Mouse (Mus musculus): ENCODE data around the gene Nat14.

DNA sequence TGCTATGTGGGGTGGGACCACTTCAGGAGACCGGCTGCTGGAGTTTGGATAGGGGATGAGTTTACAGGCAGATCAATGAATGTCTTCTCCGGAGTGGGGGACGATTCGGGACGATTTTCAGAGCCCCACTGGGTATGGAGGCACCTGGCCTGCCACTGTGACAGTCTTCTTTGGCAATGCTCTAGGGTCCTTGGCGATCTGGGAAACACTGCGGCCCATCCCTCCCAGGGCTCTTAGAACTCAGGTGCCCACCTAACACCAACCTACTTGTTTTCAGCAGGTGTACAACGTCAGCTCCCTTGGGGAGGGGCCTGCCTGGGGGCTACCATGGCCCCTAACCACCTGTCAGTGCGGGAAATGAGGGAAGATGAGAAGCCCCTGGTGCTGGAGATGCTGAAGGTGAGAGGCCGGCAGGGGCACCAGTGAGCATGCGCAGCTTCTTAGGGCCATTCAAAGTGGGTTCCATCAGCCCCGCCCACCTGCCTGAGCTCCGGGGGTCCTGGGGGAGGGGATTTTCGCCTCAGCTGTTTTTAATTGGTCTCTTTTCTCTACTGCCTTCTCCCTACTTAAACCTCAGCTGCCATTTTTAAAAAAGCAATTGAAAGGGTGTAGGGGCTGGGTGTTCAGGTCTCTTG lies 1.2 kb downstream of the Nat14 start:
- no peak for TF ChIP-seq POLR2A (IDR thresholded peaks at IDR 0.05; ENCODE audit: insufficient read depth, low read depth, low read length)
- peak; percentile 54 for TF ChIP-seq CTCF (IDR thresholded peaks at IDR 0.05)
- TF ChIP-seq EP300 (IDR thresholded peaks at IDR 0.05; ENCODE audit: insufficient read depth, low read depth, low read length), result no peak

Data from heart, adult 2 months (tissue).